Mouse (Mus musculus) c-Kit-negative CD71-positive TER-119-positive erythroid progenitor cells, embryonic 14.5 days (primary cell): ENCODE results near the gene Hif1an.

Experiments used
- DNase-seq: peaks from one replicate; pipeline ENCODE4 v3.0.0-alpha.2; 2013; ENCODE audit warnings: low read depth, low spot score

Gene Hif1an

DNA sequence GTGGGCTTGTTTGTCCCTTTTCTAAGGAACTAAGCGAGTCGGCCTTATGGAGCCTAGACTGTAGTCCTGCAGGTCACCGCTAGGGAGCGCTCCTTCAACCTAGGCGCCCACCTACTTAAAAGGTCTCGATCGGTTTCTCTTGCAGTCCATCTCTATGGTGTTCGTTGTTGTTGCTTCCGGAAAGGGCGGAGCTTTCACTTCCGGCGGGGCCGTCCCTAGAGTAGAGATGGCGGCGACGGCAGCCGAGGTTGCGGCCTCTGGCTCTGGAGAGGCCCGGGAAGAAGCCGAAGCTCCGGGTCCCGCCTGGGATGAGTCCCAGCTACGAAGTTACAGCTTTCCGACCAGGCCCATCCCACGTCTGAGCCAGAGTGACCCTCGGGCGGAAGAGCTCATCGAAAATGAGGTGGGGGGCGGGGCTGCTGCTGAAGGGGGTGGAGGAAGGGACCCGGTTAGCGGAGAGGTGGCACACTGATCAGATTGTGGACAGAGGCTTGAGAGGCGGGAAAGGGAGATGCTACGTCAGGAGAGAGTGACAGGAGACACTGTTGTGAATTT, at the start of gene Hif1an:
Hif1an (plus strand) TSS at position 199 of the 555 bp plus-strand sequence.
- DNase-seq, result peak; percentile 95

DNA sequence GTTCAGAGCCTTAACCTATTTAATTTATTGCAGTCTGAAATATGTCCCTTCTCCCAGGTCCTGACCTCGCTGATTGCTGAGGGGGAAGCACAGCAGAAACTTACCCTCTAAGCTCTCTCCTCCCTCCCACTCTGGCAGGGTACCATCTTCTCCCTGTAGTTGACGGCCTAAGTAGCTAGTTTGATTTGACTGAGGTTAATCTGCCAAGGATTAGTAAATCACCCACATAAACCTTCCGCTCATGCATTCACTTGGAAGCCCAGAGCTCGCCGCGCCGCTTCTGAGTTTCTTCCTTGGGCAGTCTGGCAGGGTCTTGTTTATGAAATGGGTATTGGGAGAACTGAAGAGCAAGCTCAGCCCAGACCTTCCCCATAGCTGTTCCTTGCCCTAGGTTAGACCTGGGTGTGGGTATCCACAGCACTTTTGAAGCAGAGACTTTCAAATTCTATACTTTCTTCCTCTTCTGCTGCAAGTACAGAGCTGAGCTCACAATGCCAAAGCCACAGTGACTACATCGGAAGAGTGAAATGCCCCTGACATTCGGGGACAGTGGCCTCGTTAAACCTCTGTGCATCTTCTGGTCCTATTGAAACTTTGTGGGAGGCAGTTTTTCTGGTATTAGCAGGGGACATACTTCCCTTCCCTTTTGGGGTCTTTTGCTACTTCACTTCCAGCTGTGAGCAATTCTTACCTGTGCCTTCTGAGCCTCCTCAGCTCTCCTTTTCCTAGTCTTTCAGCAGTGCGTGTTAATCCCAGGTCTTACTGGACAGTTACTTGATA, 49.4 kb upstream of the Hif1an start:
- no peak for DNase-seq

DNA sequence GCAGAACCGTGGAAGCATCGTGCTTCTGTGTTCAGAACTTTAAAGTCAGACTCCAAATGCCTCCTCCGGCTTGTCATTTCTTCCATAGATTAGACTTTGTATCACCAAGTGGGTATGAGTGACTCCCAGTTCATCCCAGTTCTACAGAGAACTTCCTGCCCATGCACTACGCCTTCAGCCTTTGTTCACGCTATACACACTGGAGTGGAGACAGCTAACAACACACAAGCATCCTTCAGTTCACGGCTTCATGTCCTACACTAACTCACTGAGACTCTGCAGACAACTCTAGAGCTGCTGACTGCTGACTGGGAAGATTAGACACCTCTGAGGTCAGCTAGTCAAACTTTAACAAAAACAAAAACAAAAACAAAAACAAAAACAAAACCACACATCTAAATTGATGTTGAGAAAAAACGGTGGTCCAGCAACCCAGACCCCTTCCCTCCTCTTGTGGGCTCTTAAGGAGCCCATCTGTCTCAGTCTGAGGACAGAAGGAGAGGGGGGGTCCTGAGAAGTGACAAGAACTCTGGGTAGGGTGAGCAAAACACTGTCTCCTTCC, 48.6 kb upstream of the Hif1an start:
- DNase-seq, result no peak

- DNase-seq, result no peak
Observed at GRCm38 (mm10) chr19:44514521-44515451, 47.9 kb upstream of the Hif1an start.

DNA sequence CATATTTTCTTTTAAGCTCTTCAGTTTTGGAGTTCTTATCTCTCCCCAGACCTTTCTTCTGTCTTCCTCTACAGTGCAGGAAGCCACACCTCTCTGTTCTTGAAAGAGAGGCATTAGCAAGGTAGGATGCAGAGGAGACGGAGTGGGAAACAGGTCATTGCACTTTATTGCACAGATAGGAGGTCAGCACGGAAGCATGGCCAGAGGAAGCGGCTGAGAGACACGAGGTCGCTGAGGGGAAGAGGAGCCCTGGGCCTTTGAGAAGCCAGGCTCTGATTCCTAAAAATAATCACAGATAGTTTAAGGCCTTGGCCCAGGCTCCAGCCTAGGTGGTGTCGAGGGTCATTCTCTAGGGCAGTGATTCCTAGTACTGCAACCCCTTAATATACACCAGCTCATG, 46.9 kb upstream of the Hif1an start:
- no peak for DNase-seq

GRCm38 (mm10) chr19:44517996-44518768, 44.5 kb upstream of the Hif1an start:
- no peak for DNase-seq

- DNase-seq, result no peak
Observed at GRCm38 (mm10) chr19:44519152-44519551, 43.5 kb upstream of the Hif1an start.

GRCm38 (mm10) chr19:44525551-44526205, 37.0 kb upstream of the Hif1an start:
- DNase-seq, result no peak

GRCm38 (mm10) chr19:44530018-44530417, 32.6 kb upstream of the Hif1an start:
- DNase-seq, result no peak

DNA sequence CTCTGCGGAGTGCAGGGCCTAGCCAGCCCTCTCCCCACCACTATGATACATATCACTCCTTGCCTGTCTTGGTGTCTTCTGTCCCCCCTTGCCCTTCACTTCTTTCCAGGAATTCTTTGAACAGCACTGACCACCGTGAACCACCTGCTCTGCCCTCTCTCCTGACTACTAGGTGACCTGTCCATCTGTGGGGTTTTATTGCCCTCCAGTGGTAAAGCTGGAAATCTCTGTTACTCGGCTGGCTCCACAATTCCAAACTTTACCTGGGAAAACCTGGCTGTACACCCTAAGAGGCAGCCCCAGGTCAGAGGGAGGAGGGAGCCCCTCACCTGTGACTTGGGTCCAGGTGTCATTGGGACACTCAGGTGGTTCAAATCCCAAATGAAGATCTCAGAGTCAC, 27.3 kb upstream of the Hif1an start:
- no peak for DNase-seq

- DNase-seq, result no peak
Observed at GRCm38 (mm10) chr19:44537416-44537815, 25.2 kb upstream of the Hif1an start.

DNA sequence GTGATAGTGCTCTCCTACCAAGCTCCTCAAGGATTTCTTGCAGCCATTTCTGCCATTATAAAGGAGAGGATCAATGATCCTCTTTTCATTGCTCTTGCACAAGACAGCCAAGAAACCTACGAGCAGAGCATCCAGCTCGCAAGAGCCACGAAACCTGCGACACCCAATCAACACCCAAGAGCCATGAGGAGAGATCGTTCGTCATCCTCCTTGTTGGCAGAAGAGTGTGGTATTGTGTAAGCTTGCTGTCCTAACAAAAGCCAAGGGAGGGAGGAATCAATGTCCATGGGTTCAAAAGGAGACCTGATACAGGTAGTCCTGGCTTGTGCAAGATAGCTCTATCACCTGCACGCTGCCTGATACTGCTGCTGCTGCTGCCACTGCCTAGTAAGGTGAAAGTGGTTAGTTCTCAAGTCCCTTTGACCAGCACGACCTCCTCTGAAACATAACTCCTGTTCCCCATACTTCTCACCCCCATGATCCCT, 19.9 kb upstream of the Hif1an start:
- DNase-seq, result no peak

DNA sequence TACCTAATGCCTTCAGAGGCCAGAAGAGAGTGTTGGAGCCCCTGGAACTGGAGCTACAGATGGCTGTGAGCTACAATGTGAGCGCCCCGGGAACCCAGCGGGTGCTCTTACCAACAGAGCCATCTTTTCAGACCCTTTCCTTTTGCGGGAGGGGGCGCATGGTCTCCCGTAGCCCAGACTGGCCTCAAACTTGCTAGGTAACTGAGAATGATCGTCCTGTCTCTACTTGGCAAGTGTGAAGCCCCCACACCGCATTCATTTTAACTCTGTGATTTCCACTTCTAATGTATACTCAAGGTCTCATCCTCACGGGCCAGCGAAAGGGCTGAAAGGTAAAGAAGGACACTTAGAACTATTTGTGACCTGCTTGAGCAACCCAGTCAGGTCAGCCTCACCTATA, 18.3 kb upstream of the Hif1an start:
- DNase-seq, result no peak

DNA sequence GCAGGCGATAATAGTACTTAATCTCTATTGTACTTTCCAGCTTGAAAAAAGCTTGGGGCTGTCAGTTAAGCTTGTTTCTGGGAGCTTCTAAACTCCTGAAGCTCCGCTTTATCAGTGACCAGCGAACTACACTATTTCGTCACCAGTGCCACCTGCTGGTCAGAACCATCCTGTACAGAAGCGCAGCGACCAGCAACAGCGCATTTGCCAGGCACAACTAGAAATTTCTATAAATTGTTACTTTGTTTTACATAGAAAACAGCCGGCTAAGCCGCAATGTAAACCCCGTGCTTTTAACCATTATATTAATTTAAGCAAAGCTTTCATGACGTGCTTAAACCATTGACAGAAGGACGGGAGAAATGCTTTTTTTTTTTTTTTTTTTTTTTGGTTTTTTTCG, 17.9 kb upstream of the Hif1an start:
- DNase-seq, result peak; percentile 56

DNA sequence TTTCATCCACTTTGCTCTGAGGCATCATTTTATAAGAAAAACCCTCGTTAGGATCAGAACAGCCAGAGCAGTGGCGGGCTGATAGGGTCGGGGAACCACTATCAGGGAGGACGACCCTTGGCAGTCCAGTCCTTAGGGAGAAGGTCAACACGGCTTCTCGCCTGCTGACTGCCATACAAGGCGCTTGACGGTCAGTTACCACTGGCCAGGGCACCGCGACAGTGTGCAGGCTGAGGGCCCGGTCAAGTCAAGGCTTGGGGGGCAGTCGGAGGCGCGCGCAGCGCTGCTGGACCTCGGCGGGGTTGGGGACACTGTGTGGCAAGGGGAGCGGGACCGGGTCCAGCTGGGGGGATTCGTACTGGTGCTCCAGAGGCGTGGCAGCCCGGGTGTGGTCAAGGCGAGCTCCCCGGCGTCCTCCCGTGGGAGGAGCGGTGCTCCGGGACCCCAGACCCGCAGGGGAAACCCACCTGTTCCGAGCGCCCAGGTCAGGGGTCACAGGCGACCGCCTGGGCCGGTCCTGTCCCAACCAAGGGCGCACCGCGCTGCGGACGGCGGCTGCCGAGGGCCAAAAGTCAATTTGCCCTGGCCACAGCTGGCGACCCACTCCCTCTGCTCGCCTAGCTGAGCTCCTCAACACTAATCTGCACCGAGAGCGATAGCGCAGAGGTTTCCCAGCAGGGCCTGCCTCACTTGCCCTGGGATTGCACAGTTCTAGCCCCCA, 17.2 kb upstream of the Hif1an start, which contains the start of gene Sec31b:
Sec31b (minus strand) TSS at position 544 of the 721 bp plus-strand sequence.
- no peak for DNase-seq

- no peak for DNase-seq
Observed at GRCm38 (mm10) chr19:44552731-44553130, 9.9 kb upstream of the Hif1an start, which contains the start of gene Gm20538. Gm20538 (minus strand) TSS chr19:44552831.

DNA sequence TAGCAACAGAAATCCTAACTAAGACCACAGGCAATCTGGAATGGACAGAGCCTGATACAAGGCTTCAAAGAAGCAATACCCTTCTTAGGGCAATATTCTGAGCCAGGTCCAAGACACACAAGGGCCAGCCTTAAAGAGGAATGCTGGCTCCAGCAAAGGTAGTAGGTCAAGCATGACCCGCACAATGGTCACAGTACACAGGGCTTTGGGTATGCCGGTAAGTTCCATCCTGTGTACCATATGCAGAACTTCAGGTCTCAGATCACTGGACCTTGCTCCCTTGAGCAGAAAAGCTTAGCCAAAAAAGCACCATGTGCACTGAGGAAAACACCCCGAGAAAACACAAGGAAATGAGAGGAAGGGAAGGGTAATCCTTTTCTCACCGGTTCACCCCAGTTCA, 9.4 kb upstream of the Hif1an start:
- DNase-seq, result no peak

DNA sequence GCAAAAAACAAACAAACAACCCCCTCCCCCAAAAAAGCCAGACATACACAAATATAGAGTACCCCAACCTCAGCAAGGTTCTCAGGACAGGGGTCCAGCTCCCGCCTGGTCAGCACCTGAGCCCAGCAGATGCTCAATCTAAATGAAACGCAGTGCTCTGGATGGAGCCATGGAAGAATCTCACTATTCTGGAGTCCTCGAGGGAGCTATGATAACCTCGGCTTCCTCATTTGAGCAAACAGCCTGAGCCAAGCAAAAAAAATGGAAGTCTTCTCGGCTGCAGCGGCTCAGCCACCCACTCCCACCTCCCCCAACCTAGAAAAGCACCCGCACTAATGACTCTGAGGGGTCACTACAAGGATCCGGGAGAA, 8.2 kb upstream of the Hif1an start:
- DNase-seq, result no peak

DNA sequence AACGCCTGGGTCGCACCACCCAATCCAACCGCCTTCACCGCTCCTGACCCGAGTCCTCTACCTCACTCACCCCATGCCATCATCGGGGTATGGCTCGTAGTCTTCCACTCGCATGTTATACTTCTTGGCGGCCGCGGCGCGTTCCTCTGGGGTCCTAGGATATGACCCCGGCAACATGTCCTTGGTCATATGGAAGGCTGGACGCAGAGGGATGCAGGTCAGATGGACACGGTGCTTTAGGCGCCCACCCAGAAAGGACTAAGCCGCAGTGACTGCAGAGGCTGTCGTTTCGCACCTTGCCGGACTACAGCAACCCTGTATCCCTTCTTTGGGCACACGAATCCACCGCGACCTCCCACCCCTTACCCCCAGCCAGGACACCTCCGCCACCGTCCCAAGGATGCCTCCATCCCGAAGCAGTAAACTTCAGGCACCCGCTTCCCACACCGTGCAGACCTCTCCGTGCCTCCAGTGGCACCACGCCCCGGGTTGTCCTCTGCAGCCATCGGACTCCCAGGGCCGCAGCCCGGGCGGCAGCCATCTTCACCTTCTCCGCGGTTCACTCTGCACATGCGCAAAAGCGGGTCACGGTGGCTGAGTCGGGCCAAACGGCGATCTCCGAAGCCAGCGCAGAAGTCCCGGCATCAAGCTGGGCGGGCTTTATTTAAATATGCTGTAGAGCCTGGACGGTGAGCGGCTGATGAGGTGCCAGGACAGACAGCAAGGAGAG, 7.6 kb upstream of the Hif1an start, which contains the start of gene Ndufb8:
Ndufb8 (minus strand) TSS at position 580 of the 730 bp plus-strand sequence.
- peak; percentile 83 for DNase-seq
